Mouse (Mus musculus) frontal cortex, postnatal 25 days (tissue): ENCODE results near the gene Eef2k.
"Not testable (repeated sequence)": the region's sequence is repeated elsewhere in the genome, so short reads cannot be mapped to it uniquely, and the experiment has no call there.

ENCODE experiments used
- DNase-seq, 2 experiments: peaks; one replicate each; pipeline ENCODE4 v3.0.0; 2022; ENCODE audit warnings: low spot score in 2 of 2

The Eef2k gene

GRCm38 (mm10) chr7:120936522-120936921, 93.9 kb downstream of the Eef2k start:
- no peak for DNase-seq

GRCm38 (mm10) chr7:120938206-120938605, 95.6 kb downstream of the Eef2k start:
- DNase-seq, result no peak

GRCm38 (mm10) chr7:120940343-120940742, 97.7 kb downstream of the Eef2k start:
- DNase-seq, result no peak

- DNase-seq, result no peak
Observed at GRCm38 (mm10) chr7:120941214-120941613, 98.6 kb downstream of the Eef2k start.

GRCm38 (mm10) chr7:120942506-120942905, 99.9 kb downstream of the Eef2k start:
- no peak for DNase-seq

GRCm38 (mm10) chr7:120943936-120944509, 101.4 kb downstream of the Eef2k start:
- no peak for DNase-seq

- not testable (repeated sequence) for DNase-seq
Observed at GRCm38 (mm10) chr7:120953591-120953990, 111.0 kb downstream of the Eef2k start.
